Mouse (Mus musculus) kidney, postnatal 25 days (tissue): ENCODE measurements at regions not wholly inside any gene's neighbourhood (a gene's known extent, or its start where the extent isn't known, plus 50 kb on each side); places are given as distances from the start of the nearest gene placed in this dataset.

ENCODE experiments used
- DNase-seq, 2 experiments: peaks; one replicate each; pipeline ENCODE4 v3.0.0; 2021; ENCODE audit warnings: mixed read lengths in 2 of 2

DNA sequence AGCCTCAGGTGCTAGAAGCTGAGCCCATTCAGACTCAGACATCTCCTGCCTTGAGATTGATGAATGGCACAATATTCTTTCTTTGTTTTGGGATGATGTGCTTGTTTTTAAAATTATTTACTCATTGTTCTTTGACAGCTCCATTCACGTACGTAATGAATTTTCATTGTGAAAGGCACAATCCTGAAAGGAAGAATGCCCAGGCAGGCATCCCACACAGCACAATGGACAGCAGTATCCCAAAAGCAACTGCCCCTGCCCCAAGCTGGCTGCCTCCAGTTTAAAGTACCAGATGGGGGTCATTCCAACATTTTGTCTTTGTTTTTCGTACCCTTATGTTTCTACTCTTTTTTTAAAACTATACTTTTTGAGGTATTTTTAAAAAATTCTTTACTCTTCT, 210.9 kb upstream of the St8sia2 start:
- no peak for DNase-seq

DNA sequence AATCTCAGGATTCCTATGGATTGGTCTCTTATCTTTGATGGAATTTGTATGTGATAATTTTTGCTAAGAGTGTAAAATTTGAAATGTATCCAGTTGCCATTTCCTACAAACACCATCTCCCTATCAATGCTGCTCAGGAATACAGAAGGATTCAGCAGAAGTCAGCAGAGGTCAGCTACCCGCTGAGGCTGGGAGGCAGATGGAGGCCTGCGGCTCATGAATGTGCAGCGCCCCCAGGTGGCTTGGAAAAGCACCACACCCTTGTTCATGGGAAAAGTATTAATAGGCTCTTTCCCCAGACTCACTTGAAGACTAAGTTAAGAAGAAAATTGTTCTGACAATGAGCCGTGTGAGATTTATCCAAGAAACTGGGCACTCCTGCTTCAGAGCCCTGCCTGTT, 187.2 kb upstream of the St8sia2 start:
- DNase-seq: no peak

DNA sequence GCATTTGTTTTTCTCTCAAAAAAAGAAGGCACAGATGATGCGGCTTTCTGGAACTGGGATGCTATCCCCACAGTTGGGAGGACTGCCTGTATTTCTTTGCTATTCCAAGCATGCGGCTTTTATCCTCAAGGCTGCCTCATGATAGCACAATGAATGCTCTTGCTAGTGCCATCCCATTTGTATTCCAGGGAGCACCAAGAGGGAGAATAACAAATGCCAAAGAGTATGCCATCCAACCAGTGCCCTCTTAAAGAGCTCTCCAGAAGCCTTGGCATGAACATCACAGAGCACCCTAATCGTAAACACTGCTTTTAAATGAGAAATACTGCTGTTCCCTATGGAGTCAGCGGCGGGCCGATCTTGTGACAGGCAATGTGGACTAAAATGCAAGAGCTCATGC, 185.3 kb upstream of the St8sia2 start:
- DNase-seq: no peak

DNA sequence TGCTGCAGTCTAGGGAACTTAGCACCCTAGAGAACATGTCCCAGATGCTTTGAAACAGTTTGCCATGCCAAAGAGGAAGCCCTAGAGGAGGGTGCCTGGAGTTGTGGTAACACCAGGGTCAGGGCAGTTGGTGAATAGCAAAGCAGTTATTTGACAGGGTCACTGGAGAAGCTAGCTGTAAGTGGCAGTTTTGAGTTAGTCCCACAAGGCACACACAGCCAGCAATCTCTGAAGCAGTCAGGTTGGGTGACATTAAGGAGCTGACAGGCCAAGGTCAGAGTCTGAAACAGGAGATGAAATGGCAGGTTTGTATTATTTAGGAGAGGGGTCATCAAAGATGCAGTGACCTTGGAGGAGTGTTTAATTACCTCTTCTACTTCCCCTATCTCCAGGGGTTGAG, 171.2 kb upstream of the St8sia2 start:
- DNase-seq: no peak

DNA sequence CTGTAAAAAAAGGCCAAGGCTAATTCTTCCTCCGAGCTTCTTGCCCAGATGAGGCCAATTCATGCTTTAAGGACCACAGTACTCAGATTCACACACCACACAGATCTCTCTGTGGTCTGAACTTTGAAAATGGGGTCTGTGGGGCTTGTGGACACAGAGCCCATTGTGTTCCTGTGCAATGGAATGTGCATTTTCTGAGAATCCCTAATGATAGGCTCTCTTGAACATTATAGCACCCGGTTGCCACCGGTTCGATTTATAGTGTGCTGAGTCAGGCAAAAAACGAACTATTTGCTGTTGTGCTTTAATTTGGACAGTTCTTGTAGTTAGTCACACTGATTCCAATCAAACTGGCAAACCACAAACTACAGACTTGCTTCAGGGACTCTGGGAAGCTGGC, 160.7 kb upstream of the St8sia2 start:
- DNase-seq: no peak

DNA sequence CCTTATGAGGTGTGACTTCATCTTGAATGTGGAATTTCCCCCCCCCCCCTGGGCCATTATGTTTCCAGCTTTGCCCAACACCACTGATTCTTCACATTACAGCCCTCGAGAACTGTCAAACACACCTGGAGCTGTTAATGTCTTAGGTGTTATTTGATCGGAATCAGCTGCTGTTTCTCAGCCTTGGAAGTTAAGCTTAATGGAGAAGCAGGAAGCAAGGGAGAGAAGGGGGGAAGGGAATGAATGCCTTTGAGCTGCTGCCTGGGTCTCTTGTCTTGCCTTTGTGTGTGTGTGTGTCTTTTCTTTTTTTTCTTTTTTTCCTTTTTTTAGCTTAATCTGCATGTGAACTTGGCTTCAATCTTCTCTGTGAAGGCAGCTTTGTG, 159.7 kb upstream of the St8sia2 start:
- DNase-seq: no peak

DNA sequence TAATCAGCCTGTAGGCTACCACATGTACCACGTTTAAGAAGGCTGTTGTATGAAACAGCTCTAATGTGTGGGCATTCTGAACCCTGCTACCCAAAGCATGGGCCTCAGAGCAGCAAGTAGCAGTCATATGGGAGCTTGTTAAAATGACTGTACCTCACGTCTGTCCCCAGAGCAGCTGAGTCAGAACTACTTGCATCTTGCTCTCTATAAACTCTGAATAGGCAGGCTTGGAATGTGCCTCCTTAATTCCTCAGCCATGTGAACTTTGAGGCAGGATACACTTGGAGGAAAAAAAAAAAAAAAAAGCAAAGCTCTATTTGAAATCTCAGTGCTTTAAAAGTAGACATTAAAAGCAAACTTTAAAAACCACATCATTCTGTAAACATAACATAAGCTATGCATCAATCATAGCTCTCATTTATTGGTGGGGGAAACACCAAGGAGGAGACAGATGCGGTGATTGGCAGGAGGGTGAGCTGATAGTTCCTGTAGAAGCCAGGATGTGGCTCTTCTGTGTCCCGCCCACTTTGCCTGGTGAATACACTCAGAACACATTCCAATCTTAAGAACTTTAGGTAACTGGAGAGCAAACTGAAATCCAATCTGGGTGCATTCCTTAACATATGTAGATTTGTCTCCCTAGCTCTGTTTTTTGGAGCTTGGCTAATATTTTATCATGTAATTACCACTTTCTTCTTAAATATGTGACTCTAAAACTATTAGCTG, 159.2 kb upstream of the St8sia2 start:
- no peak for DNase-seq

DNA sequence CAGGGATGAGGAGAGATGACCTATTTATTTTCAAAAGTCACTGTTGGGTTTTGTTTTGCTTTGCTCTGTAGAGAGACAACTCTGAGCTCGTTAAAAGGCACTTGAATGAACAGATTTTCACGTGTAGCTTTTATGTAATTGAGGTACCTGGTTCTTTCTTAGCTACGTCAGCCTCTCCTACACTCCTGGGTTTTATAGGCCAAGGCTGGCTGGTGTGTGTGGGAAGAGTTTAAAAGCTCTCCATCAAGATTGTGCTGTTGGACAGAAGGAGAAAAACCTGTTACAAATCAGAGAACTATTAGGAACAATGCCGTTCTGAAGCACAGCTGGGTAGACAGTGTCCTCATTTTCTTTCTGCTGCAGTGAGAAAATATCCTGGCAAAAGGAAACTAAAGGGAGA, 138.1 kb upstream of the St8sia2 start:
- no peak for DNase-seq

DNA sequence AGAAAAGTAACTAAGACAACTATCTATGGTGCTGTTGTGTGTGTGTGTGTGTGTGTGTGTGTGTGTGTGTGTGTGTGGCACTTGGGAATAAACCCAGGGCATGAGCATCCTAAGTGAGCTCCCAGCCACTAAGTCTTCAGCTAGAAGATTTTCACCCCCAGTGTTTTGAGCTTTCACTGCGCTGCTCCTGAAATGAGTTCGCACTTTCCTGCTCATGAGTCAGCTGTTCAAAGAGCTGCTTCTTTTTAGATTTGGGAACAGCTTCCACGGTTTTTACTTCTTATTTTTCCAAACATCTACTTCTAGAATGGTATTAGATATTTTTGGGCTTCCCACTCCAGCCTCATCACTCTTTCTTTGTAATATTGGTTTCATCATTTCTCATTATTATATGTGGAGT, 129.7 kb upstream of the St8sia2 start:
- no peak for DNase-seq

DNA sequence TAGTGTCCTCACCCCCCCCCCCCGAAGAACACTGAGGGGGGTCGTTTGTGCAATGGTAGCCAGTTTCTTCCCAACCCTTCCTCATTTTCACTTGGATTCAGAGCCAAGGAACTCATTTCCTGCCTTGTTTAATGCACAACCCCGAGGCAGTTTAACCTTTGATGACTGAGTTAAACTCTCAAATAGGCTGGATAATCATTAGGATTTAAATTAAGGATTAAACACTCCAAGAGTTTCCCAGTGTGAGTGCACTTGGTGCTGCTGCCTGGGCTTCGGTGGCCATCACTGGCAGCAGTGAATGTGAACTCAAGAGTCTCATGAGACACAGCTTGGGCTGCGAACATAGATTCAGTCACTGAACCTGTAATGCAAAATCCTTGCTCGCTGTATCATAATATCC, 124.7 kb upstream of the St8sia2 start:
- DNase-seq: peak; percentile 10 to 31

DNA sequence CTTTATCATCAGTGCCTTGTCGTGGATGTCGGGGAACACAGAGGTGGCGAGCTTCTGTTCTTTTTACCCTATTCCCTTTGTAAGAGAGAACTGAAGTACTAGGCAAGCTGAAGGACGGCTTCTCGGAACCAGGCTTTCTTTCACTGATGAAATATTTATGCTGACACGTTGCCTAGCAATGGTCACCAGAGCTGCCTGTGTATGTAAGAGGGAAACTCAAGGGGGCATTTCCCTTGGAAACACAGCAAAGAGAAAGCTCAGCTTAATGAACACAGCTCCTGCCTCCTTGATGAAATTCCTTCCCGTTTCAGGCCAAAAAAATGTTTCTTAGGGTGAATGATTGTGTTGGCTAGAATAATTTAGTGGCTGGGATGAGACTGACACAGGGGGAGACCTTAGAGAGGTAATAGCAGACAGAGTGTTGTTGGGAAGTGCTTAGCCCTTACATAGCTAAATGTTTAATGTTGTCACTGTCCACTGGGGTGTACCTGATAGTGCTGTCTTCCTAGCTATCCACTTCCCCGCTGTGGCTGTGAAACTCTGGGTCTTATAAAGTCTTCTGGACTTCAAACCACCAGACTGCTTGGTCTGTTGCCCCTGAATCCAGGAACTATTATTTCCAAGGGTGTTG, 116.8 kb upstream of the St8sia2 start:
- DNase-seq: no peak

DNA sequence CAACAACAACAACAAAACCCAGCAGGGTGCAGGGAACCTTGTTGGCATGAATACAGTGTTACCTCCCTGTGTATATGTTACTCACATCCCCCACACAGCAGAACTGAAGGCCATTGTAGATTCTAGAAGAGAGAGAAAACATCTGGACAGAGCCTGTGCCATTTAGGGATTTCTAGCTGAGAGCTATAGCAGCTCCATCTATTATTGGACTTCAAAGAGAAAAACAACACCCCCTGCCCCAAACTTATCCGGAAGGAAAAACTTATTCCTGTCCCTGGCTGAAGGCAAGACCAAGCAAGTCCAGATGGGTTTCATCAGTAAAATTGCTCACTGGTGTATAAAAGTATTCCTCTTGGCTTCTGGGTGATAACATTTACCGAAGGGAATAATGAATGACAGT, 98.6 kb upstream of the St8sia2 start:
- no peak for DNase-seq

DNA sequence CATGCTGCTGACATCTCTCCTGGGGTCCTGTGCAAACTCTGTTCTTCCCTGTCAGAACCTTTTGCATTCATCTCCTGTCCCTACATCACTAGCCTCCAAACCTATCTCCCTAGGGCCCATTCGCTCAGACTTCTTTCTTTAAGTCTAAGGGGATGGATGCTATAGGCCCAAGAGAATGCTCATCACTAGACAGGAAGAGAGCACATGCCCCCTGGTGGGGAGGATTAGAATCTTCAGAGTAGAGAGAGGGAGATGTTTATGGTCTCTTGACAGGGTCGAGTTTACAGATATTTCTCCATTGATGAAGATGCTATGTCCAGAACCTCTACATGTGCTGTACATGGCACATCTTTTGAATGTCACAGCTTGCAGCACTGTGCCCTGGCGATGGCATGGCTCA, 94.9 kb upstream of the St8sia2 start:
- peak in 1 of 2 experiments; percentile 10 for DNase-seq

DNA sequence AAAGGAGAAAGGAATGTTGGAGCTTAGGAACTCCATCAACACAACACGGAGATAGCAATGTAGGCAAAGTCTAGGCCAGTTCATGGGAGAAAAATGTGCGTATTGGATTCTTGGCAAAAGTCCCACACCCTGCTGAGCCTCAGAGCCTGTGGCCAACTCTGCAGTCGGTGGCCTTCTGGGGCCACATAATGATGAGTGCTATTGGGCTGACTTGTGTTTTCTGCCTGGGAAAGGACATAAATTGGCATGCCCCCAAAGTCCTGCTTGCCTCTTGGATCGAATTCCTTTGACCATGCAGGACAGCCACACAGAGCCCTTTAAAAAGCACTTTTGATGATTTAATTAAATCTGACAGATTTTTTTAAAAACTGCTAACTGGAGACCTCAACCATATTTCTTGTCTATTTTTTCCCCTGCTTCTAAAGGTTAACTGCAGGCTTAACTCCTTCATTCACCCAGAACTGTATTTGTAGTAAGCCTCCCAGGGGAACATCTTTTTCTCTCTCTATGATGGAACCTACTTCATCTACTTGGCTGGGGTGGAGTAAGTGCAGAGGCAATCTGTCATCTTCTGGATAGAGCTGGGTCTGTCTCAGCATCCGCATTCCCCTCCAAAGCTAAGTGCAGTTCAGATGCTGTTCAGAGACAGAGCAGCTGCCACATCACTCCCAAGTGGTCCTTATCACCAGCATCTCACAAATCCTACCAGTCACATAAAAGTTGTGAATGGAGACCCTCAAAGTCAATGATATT, 93.9 kb upstream of the St8sia2 start:
- DNase-seq: peak; percentile 17 to 36

DNA sequence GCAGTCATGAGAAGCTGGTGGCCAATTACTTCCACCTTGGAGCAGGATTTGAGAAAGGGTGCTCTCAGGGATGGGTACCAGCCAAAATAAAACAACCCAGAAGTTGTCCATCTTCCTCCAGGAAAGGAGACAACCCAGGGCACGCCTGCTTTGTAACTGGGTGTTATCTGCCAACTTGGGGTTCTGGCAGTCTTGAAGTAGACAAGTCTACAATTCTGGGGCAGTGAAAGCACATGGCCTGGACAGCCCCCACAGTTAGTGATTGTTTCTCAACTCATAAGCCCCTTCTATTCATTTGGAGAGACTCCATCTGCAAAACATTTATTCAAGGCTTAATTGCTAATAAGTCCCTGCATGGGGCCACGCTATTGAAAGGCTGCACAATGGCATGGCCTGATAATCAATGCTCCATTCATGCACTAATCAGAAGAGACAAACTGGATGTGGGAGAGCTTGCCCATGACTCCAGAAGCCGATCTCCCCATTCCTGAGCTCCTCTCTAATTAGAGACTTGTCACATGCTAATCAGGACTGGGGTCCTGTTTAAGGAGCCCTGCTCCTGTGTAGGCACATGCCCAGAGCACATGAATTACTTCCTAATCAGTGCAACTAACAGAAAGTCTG, 78.0 kb upstream of the St8sia2 start:
- DNase-seq: no peak

DNA sequence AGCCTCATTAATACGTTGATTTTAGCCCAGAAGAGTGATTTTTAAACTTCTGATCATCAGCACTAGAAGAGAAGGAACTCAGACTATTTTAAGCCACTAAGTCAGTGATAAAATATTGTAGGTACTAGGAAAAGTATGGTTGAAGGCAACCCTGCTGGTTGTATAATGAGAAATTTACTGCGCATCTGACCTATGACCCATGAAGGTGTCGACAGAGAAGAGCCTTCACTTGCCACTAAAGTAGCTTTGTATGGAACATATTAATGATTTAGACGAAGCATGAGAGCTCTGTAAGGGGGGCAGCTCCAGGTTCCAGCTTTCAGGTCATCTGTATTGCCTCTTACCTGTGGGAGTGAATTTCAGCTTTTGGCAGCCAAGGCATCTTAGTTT, 67.4 kb upstream of the St8sia2 start:
- DNase-seq: no peak

DNA sequence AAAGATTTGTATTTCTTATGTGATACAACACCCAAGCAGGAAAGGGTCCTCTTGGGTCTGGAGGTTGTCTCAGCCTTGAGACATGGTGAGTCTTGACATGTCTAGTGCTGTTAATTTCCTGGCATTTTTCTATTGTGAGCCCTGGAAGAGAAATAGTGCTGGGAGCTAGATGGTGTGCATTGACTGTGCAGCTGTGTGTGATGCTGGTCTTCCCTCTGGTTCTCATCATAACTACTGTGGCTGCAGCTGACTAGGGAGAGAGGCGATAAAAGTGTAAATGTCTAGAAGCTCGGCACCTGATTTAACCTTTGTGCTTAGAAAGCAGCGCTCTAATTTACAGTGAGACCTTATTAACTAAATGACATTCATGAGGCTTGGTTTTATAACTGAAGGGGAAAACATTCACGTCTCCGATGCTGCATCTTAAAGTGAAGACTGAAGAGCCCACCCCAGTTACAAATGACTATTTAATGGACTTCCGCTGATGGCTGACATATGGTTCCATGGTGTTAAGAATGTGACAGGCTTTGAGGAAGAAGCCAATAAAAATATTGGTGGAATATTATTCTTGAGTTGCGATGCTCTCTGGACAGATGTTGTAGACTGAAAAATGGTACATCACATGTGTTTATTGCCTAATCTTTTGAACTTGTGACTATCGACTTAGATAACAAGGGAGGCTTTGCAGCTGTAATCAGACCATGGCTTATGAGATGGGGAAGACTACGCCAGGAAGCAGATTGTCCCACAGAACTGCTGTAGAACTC, 66.8 kb upstream of the St8sia2 start:
- DNase-seq: no peak

DNA sequence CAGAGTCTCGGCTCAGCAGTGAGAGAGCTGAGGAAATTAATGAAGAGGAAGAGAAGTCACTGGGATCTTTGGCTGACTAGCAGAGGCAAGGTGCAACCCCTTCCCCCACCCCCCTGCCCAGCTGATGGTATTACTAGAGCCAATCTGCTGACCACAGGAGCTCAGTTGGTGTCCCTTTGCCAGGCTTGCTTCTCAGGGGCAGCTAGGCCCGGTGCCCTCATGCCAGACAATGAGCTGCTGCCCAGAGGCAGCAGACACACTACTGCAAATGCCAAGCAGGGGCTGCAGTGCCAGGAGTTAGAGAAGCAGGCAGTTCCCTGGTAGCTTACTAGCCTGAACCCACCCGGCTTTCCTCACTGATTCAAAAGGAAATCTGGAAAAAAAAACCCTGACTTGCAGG, 59.1 kb upstream of the St8sia2 start:
- no peak for DNase-seq

DNA sequence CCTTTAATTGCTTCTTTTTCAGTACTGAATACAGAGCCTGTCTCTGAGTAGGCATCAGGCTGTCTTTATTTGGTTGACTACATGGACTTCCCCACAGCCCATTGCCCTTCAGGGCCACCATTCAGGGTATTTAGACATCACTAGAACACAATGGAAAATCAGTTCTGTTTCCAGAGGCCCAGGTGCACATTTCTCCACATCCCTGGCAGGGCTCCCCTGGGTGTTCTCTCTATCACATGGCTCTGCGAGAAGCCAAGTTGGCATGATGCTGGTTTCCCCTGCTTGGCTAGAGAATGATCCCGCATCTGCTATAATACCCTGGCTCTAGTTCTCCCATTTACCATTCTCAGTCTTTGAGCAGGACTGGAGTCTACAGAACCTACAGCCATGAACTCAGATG, 57.3 kb upstream of the St8sia2 start:
- no peak for DNase-seq

DNA sequence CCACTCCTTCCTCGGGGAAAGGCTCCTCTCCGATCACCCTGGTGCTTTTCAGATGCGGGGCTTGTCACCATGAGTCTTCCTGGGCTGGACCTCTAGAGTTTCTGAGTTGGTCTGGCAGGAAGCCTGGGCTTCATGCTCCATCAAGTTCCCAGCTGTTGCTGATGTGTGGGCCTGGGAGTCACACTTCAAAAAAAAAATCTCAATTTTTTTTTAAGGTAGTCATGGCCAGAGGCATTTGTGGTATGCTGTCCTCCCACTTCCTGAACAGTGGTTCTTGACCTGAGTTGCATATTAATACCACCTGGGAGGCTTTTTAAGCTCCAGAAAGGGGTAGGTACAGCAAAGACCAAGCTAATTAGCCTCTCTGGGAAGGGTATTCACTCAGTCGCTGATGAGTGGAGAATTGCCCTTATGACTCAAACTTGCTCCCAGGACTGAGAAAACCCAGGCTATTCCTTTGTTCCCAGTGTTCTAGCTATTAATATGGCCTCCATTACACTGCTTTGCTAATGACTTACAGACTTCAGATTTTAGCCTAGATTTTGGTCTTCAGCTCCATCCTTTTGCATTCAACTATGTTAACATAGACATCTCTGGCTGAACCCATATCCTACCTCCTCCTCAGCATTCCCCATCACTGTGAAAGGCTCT, 52.1 kb upstream of the St8sia2 start:
- peak; percentile 27 to 46 for DNase-seq
